Mouse (Mus musculus): ENCODE measurements around the gene Usp10. TPM values are rescaled to one million over a fixed set of nuclear protein-coding genes. Genes with fewer than 3 reads are reported as not detected.
A peak's percentile ranks its signal among the peaks of the same experiment; 100 is the strongest.

The Usp10 gene
- polyA plus RNA-seq, 1 experiment from 2014 or later, result 76.7 TPM

DNA sequence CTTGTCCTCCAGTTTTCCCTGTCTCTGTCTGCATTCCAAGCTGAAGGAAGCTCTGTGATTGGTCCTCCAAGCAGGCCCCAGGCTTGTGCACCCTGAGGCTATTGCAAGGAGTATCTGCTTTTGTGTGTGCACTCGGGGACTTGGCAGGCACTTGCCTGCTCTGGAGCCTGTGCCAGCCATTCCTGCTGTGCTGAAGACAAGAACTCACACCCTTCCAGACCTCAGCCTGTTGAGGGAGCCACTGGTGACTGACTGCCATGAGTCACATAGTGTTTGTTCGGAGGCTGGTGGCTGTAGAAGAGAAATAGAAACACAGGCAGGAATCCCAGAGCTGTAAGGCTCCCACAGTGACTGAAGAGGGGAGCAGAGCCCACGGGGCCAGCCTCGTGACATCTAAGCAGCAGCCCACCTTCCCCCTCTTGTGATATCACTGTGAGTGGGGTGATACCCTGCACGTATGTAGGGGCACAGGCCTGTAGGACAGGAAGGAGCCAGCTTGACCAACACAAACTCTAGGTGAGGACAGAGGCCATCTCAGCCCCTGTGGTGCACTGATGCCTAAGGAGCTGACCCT lies 50.5 kb downstream of the Usp10 start:
- Histone ChIP-seq H3K27me3 (no peaks in the 10 kb centered on the region), H3K4me2 (no peak overlapping the region), H3K4me1 (replicated peaks) (no peaks in the 10 kb centered on the region), H3K4me3 (replicated peaks) (no peak overlapping the region), H3K27ac (replicated peaks) (no peak overlapping the region), H3K9ac (no peak overlapping the region), H3K36me3 (replicated peaks) (peaks cover 29% of the 10 kb centered on the region), H3K9me3 (replicated peaks) (no peaks in the 10 kb centered on the region)
- no peak for ATAC-seq (ENCODE audit: insufficient read depth)
- WGBS (ENCODE audit: insufficient replicate concordance), result 60% methylated on average over 5 of the region's 5 CpGs

GRCm38 (mm10) chr8:119964859-119965258 lies 54.7 kb downstream of the Usp10 start:
- Histone ChIP-seq H3K9ac (no peak overlapping the region), H3K4me2 (no peak overlapping the region), H3K4me1 (replicated peaks) (no peaks in the 10 kb centered on the region), H3K27me3 (no peaks in the 10 kb centered on the region), H3K36me3 (replicated peaks) (no peaks in the 10 kb centered on the region), H3K4me3 (replicated peaks) (no peak overlapping the region), H3K9me3 (replicated peaks) (no peaks in the 10 kb centered on the region), H3K27ac (replicated peaks) (no peak overlapping the region)
- WGBS (ENCODE audit: insufficient replicate concordance), result 48% methylated on average over 4 of the region's 4 CpGs
- ATAC-seq (ENCODE audit: insufficient read depth), result no peak

DNA sequence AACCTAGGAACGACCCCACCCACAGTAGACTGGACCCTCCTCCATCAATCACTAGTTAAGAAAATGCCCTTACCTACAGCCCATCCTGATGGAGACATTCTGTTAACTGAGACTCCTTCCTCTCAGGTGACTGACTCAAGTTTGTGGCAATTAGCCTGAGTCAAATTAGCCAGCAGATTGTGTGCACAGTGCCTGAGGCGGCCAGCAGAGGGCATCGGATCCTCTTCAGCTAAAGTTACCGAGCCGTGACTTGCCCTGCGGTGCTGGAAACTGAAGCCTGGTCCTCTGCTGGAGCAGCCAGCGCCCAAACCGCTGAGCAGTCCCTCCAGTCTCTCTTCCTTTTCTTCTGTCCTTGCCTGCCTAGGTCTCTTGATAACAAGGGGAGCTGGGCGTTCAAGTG lies 57.3 kb downstream of the Usp10 start:
- Histone ChIP-seq H3K4me3 (replicated peaks) (no peak overlapping the region), H3K36me3 (replicated peaks) (no peaks in the 10 kb centered on the region), H3K27me3 (no peaks in the 10 kb centered on the region), H3K4me2 (no peak overlapping the region), H3K9me3 (replicated peaks) (no peaks in the 10 kb centered on the region), H3K4me1 (replicated peaks) (no peaks in the 10 kb centered on the region; the same call in 1 of the 2 replicates), H3K27ac (replicated peaks) (no peak overlapping the region), H3K9ac (no peak overlapping the region)
- no peak for ATAC-seq (ENCODE audit: insufficient read depth)
- WGBS (ENCODE audit: insufficient replicate concordance), result 74% methylated on average over 9 of the region's 9 CpGs

DNA sequence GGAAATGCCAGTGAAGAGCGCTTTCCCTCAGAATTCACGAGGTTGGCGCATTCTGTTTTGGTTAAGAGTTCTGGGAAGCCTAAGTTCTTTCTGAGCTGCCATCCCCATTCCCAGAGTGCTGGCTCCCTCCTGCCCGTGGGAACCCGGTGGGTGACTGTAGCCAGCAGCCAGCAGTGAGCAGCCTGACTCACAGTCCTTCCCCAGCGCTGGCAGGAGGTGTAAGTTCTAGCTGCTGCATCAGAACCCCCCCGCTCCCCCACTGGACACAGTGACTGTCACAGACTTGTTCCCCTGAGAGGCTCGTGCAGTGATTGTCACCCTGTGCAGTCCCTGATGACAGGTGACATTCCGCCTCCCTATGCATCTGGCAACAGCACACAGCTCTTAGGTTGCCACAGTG lies 60.0 kb downstream of the Usp10 start:
- ATAC-seq (ENCODE audit: insufficient read depth), result no peak
- WGBS (ENCODE audit: insufficient replicate concordance), result 60% methylated on average over 9 of the region's 9 CpGs
- H3K36me3 ChIP-seq (replicated peaks), result no peaks in the 10 kb centered on the region
- H3K4me2 ChIP-seq, result no peak overlapping the region
- H3K9ac ChIP-seq, result no peak overlapping the region
- H3K27ac ChIP-seq (replicated peaks), result no peak overlapping the region
- no peaks in the 10 kb centered on the region; the same call in 1 of the 2 replicates for H3K4me1 ChIP-seq (replicated peaks)
- no peaks in the 10 kb centered on the region for H3K27me3 ChIP-seq
- no peak overlapping the region for H3K4me3 ChIP-seq (replicated peaks)
- no peaks in the 10 kb centered on the region for H3K9me3 ChIP-seq (replicated peaks)

DNA sequence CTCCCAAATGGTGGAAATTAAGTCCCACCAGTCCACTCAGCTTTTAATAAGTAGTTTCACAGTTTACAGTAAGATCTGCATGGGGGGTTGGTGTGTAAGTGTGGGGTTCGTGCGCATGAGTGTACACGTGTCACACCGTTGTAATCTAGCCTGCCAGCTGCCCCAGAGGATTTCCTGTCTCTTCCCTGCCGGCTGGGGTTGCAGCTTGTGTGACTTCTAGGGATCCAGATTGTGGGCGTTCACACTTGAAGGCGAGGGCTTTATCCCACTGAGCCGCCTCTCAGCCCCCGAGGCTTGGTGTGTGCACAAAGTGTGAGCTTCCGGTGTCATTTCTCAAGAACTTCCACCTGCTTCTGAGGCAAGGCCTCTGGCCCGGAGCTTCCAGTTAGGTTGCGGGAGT lies 62.4 kb downstream of the Usp10 start:
- no peak overlapping the region for H3K9ac ChIP-seq
- no peak overlapping the region for H3K27ac ChIP-seq (replicated peaks)
- H3K4me2 ChIP-seq, result no peak overlapping the region
- ATAC-seq (ENCODE audit: insufficient read depth), result no peak
- H3K36me3 ChIP-seq (replicated peaks), result no peaks in the 10 kb centered on the region
- H3K4me3 ChIP-seq (replicated peaks), result no peak overlapping the region
- no peaks in the 10 kb centered on the region; the same call in 1 of the 2 replicates for H3K4me1 ChIP-seq (replicated peaks)
- WGBS (ENCODE audit: insufficient replicate concordance), result 22% methylated on average over 12 of the region's 12 CpGs
- H3K27me3 ChIP-seq, result no peaks in the 10 kb centered on the region
- no peaks in the 10 kb centered on the region for H3K9me3 ChIP-seq (replicated peaks)

DNA sequence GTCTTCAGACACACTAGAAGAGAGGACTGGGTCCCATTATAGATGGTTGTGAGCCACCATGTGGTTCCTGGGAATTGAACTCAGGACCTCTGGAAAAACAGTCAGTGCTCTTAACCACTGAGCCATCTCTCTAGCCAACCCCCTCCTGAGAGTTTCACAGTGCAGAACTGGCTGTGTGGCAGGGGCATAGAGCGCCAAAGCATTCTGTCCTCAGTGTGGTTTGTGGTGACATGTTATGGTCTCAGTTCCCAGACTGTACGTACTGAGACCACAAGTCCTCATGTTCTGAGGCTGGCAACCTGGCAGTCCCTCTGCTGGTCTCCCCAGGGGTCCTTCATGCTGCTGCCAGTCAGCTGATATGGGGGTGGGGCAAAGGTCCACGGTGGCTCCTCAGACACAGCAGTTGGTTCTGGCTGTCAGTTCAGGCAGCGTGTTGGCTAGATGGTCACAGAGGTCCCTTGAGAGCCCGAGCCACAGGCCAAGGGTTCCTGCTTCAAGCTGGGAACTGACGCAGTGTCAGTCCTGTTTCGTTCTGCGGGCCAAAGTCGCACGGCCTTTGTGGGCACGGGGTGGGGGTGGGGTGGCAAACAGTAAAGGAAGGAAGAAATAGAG lies 68.7 kb downstream of the Usp10 start:
- no peak for ATAC-seq (ENCODE audit: insufficient read depth)
- H3K4me3 ChIP-seq (replicated peaks), result no peak overlapping the region
- no peak overlapping the region for H3K9ac ChIP-seq
- no peaks in the 10 kb centered on the region for H3K27me3 ChIP-seq
- H3K4me1 ChIP-seq (replicated peaks), result no peaks in the 10 kb centered on the region
- no peaks in the 10 kb centered on the region for H3K9me3 ChIP-seq (replicated peaks)
- H3K36me3 ChIP-seq (replicated peaks), result no peaks in the 10 kb centered on the region
- 29% methylated on average over 11 of the region's 11 CpGs for WGBS (ENCODE audit: insufficient replicate concordance)
- no peak overlapping the region for H3K27ac ChIP-seq (replicated peaks)
- no peak overlapping the region for H3K4me2 ChIP-seq

GRCm38 (mm10) chr8:119981253-119981652 lies 71.1 kb downstream of the Usp10 start:
- H3K27ac ChIP-seq (replicated peaks), result no peak overlapping the region
- H3K4me3 ChIP-seq (replicated peaks), result no peak overlapping the region
- H3K36me3 ChIP-seq (replicated peaks), result no peaks in the 10 kb centered on the region
- H3K4me1 ChIP-seq (replicated peaks), result no peaks in the 10 kb centered on the region
- 45% methylated on average over 4 of the region's 4 CpGs for WGBS (ENCODE audit: insufficient replicate concordance)
- no peak overlapping the region for H3K4me2 ChIP-seq
- no peak overlapping the region for H3K9ac ChIP-seq
- no peak for ATAC-seq (ENCODE audit: insufficient read depth)
- no peaks in the 10 kb centered on the region for H3K9me3 ChIP-seq (replicated peaks)
- H3K27me3 ChIP-seq, result no peaks in the 10 kb centered on the region

DNA sequence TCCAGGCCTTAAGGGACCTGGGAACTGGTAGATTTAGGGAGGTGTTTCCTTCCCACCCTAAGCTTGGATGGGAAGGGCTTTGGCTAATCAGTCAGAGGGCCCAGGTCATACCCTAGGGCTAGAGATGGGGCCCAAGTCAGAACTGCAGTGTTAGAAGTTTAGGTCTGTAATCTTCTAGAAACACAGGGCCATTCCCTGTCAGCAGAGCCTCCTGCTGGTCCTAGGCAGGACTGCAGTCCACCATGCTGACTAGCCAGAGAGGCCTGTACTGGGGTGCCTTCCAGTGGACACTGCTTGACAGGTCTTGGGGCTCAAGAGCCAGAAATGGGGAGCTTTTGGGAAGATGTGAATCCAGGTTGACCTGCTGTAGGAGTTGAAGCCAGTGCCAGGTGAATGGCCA lies 73.9 kb downstream of the Usp10 start:
- ATAC-seq (ENCODE audit: insufficient read depth), result no peak

DNA sequence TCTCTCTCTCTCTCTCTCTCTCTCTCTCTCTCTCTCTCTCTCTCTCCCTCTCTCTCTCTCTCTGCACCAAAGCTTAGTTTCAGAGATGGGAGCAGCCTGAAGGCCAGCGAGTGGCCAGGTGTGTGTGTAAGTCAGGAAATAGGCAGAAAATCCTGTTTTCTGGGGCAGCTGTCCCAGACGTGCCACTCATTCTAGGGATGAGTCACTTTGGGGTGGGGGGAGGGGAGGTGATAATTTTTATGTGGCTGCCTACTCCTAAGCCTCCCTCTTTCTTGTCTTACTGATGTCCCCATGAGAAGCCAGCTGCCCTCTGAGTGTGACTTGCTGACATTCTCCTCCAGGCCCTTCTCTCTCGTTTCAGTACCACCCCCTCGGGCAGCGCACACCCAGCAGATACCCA lies 76.0 kb downstream of the Usp10 start:
- H3K4me3 ChIP-seq (replicated peaks), result no peak overlapping the region
- H3K9ac ChIP-seq, result no peak overlapping the region
- no peak overlapping the region for H3K4me2 ChIP-seq
- no peaks in the 10 kb centered on the region for H3K9me3 ChIP-seq (replicated peaks)
- H3K27me3 ChIP-seq, result peaks cover 11% of the 10 kb centered on the region
- no peaks in the 10 kb centered on the region for H3K36me3 ChIP-seq (replicated peaks)
- ATAC-seq (ENCODE audit: insufficient read depth), result no peak
- 59% methylated on average over 5 of the region's 5 CpGs for WGBS (ENCODE audit: insufficient replicate concordance)
- no peaks in the 10 kb centered on the region for H3K4me1 ChIP-seq (replicated peaks)
- H3K27ac ChIP-seq (replicated peaks), result no peak overlapping the region

More for the DNA sequence above, 73.9 kb downstream of the Usp10 start:
- no peaks in the 10 kb centered on the region for H3K27me3 ChIP-seq
- no peaks in the 10 kb centered on the region for H3K9me3 ChIP-seq (replicated peaks)
- H3K4me1 ChIP-seq (replicated peaks), result no peaks in the 10 kb centered on the region
- H3K36me3 ChIP-seq (replicated peaks), result no peaks in the 10 kb centered on the region
- H3K27ac ChIP-seq (replicated peaks), result no peak overlapping the region
- no peak overlapping the region for H3K4me2 ChIP-seq
- H3K4me3 ChIP-seq (replicated peaks), result no peak overlapping the region
- H3K9ac ChIP-seq, result no peak overlapping the region

DNA sequence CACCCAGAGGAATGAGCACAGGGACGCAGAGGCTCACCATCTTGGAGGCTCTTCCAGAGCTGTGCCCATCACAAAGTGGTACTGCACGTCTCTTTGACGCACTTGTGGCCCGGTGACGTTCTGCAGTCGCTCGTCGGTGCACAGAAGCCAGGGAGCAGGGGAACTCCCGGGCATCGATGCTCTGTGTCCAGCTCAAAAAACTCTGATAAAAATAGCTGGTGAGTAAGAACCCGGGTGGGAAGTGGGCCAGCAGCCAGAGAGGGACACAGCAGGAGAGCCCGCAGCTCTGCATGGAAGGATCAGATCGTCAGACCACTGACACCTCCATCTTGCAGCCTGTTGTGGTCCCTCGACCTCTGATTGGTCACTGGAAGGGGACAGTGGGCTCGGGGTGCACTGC lies 77.9 kb downstream of the Usp10 start:
- Histone ChIP-seq H3K9ac (no peak overlapping the region), H3K9me3 (replicated peaks) (no peaks in the 10 kb centered on the region), H3K4me2 (no peak overlapping the region), H3K36me3 (replicated peaks) (no peaks in the 10 kb centered on the region), H3K27me3 (peaks cover 30% of the 10 kb centered on the region), H3K27ac (replicated peaks) (no peak overlapping the region), H3K4me3 (replicated peaks) (no peak overlapping the region), H3K4me1 (replicated peaks) (peaks cover 7% of the 10 kb centered on the region; the same call in 1 of the 2 replicates)
- no peak for ATAC-seq (ENCODE audit: insufficient read depth)
- 61% methylated on average over 15 of the region's 15 CpGs for WGBS (ENCODE audit: insufficient replicate concordance)

GRCm38 (mm10) chr8:119992249-119992648 lies 82.1 kb downstream of the Usp10 start, which contains the start of gene Crispld2:
Crispld2 (plus strand) TSS chr8:119992438.
- Histone ChIP-seq H3K4me3 (replicated peaks) (no peak within 1 kb of the TSS), H3K9me3 (replicated peaks) (no peaks in the 10 kb centered on the region), H3K4me1 (replicated peaks) (peaks cover 7% of the 10 kb centered on the region; the same call in 1 of the 2 replicates), H3K36me3 (replicated peaks) (no peaks in the 10 kb centered on the region), H3K27ac (replicated peaks) (no peak within 1 kb of the TSS), H3K4me2 (0 out of 2 replicates have a peak within 1 kb of the TSS, but pooled peaks have one; percentile 0), H3K27me3 (peaks cover 42% of the 10 kb centered on the region), H3K9ac (no peak within 1 kb of the TSS)
- ATAC-seq (ENCODE audit: insufficient read depth), result no peak
- under 1% methylated on average over 25 of the region's 25 CpGs for WGBS (ENCODE audit: insufficient replicate concordance)

- no peaks in the 10 kb centered on the region for H3K9me3 ChIP-seq (replicated peaks)
- H3K4me2 ChIP-seq, result no peak overlapping the region
- no peak for ATAC-seq (ENCODE audit: insufficient read depth)
- WGBS (ENCODE audit: insufficient replicate concordance), result 67% methylated on average over 7 of the region's 7 CpGs
- no peaks in the 10 kb centered on the region for H3K36me3 ChIP-seq (replicated peaks)
- H3K4me3 ChIP-seq (replicated peaks), result no peak overlapping the region
- no peak overlapping the region for H3K27ac ChIP-seq (replicated peaks)
- H3K9ac ChIP-seq, result no peak overlapping the region
- peaks cover 7% of the 10 kb centered on the region; the same call in 1 of the 2 replicates for H3K4me1 ChIP-seq (replicated peaks)
- H3K27me3 ChIP-seq, result peaks cover 42% of the 10 kb centered on the region
These were observed 84.0 kb downstream of the Usp10 start for GRCm38 (mm10) chr8:119994114-119994513.
